Mouse (Mus musculus) left cerebral cortex, adult 2 months (tissue): ENCODE data around the gene Cyfip2. TPM values are rescaled to one million over a fixed set of nuclear protein-coding genes. Genes with fewer than 3 reads are reported as not detected.
A peak's percentile ranks its signal among the peaks of the same experiment; 100 is the strongest.
"Not testable (repeated sequence)": the region's sequence is repeated elsewhere in the genome, so short reads cannot be mapped to it uniquely, and the experiment has no call there.

ENCODE experiments used
- DNase-seq, 2 experiments: peaks; one replicate each; pipeline ENCODE4 v3.0.0; 2021 to 2022; ENCODE audit warnings: low spot score in 2 of 2, mixed read lengths in 1 of 2; ENCODE audit errors: extremely low spot score in 1 of 2
- H3K27ac ChIP-seq: fragments of 200-600 bp; 2 replicates; pipeline ENCODE4 v1.8.1; 2022
- H3K4me3 ChIP-seq: fragments of 200-600 bp; 2 replicates; pipeline ENCODE4 v1.8.1; 2022
- CTCF ChIP-seq: fragments of 200-600 bp; IDR thresholded peaks from 2 replicates; pipeline ENCODE4 v1.8.1; 2022; ENCODE audit warnings: antibody characterized with exemption, mild to moderate bottlenecking, moderate library complexity
- intact Hi-C: fragments of 180-260 bp; cut with DNase I; formaldehyde crosslinking; loops from one replicate; pipeline ENCODE4 v1.15.1; 2025
- total RNA-seq, 2 experiments: library from RNA; stranded (reverse); gene quantifications; 2 replicates each; pipeline ENCODE4 v1.2.3; 2021

Cyfip2 gene
- total RNA-seq, 2 experiments from 2014 or later: 606 to 614 TPM

DNA sequence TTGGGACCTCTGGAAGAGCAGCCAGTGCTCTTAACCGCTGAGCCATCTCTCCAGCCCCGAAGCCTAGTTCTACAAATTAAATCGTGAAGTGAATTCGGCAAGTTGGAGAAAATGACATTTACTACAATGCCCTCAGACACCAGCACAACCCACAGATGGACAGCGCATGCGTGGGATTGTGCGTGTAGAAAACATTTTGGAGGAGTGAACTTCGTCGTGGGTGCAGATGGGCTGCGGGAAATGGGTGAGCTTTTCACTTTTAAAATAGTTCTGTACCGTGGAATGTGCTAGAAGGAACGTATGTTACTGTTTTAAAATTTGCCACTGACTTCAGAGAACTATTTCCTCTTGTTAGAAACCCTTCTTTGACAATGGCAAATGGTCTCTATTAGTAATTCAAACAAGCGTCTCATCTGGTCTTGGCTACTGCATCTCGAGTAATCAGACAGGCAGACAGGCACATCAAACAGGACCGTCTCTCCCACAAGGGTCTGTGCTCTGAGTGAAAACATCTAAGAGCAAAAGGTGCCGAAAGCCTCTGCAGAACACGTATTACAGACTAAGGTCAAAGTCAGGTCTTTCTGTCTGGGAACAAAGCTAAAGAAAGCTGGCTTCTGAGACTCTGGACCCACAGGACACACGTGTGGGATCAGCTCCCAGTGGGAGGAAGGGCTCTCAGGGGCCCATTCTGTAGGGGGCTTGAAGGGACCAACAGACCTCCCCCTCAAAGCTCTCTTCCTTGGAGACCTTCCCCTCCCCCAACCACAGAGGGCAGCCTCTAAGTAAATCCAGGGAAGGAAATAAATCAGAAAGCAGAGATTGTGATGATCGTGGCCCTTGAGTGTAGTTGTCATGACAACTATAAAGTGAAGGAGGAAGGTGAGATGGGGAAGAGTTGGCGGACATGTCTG, 110.8 kb downstream of the Cyfip2 start:
- no peak for TF ChIP-seq CTCF
- intact Hi-C loops: loop anchor here (5.0 kb wide), 2 partner anchors 65 to 225 kb away; no protein-coding TSS in a partner anchor

DNA sequence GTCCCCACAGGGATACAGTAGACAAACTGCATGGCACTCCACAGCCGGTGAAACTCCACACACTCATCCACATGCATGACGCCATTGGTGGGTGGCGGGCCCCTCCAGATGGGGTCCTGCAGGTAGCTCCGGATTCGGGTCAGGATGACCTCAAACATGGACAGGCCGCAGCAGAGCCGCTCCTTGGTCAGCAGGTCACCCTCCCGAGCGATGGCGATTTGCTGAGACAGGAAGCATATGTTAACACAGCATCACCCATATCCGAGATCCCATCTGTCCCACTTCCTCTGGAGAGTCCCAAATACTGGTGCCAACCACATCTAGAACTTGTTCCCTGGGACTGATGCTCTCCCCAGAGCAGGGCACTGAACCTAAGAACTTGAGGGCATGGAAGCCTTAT, 112.0 kb downstream of the Cyfip2 start:
- intact Hi-C loops: loop anchor here (5.0 kb wide), 2 partner anchors 63 to 223 kb away; no protein-coding TSS in a partner anchor
- no peak for DNase-seq

More for the DNA sequence above, 110.8 kb downstream of the Cyfip2 start:
- peak; percentile 51 to 72 for DNase-seq
- Histone ChIP-seq H3K27ac (peak overlapping the region; percentile 78), H3K4me3 (no peak overlapping the region)

DNA sequence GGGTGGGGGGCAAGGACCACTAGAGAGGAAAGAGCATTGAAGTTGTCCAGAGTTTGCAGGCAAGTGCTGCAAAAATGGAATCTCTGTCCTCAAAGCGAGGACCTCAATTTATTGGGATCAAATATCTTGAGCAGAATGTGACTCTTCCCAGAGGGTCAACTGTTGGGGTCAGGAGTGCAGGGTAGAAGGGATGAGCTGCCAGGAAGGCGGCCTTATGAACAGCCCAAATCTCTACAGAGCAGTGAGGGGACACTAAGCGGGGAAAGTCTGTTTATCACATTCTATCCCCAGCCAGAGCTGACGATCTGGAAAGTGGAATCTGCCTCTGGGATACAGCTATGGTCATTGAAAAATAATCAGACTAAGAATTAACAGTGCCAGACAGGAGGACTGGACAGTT, 118.5 kb downstream of the Cyfip2 start:
- H3K27ac ChIP-seq: no peak overlapping the region
- DNase-seq: no peak
- TF ChIP-seq CTCF: no peak
- intact Hi-C loops: no loop called here
- no peak overlapping the region for H3K4me3 ChIP-seq

More for the DNA sequence above, 112.0 kb downstream of the Cyfip2 start:
- H3K27ac ChIP-seq: no peak overlapping the region
- no peak overlapping the region for H3K4me3 ChIP-seq
- TF ChIP-seq CTCF: no peak

DNA sequence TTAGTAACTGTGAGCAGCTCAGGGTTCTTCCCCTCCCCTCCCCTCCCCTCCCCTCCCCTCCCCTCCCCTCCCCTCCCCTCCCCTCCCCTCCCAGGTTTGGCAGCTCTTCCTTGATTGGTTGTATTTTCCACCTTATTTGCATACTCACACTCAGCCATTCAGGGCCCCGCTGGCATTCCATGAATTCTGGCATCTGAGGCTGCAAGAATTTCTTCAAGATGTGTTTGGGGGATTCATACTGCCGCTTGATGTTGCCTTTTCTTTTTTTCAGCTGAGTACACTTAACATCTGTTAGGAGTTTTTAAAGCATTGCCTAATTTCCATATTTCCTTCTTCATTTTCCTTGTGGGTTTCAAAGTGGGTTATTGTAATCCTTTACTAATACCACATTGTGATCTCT, 124.4 kb downstream of the Cyfip2 start:
- no peak overlapping the region for H3K27ac ChIP-seq
- DNase-seq: no peak
- intact Hi-C loops: no loop called here
- no peak for TF ChIP-seq CTCF
- no peak overlapping the region for H3K4me3 ChIP-seq

DNA sequence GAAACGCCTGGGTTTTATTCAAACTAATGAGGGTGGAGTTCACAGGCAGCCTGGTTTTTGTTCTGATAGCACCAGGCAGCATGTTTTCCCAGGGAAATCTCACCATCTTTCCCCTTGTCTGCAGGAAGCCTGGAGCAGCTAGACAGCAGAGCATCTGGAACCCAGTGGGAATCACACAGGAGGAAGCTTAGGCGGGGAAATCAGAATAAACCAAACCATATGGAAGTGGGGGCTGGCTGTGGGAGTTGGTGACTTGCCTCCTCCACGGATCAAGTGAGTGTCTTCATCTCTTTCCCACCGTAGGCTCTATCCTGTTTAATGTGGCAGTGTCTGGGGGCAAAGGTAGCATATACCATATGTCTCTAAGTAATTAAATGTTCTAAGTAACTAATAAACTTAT, 127.2 kb downstream of the Cyfip2 start:
- no peak for TF ChIP-seq CTCF
- intact Hi-C loops: no loop called here
- Histone ChIP-seq H3K27ac (no peak overlapping the region), H3K4me3 (no peak overlapping the region)
- peak in 1 of 2 experiments; percentile 35 for DNase-seq

DNA sequence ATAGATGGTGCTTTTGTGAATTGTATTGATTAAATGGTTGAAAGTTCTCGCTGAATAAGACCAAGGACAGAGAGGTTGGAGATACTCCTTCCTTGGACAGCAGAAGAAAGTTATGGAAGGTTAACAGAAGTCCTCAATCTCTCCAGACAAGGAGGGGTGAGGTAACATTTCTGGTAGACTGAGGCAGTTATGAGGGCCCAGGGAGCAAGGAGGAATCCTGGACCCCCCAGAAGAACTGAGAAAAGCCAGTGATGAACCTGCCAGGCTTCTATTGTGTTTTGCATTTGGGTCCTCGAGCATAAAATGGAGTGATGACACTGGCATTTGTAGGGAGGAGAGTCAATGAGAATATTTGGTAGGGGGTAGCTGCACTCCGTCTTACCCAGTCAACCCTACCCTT, 127.7 kb downstream of the Cyfip2 start:
- intact Hi-C loops: no loop called here
- no peak for TF ChIP-seq CTCF
- Histone ChIP-seq H3K27ac (no peak overlapping the region), H3K4me3 (no peak overlapping the region)
- DNase-seq: no peak

DNA sequence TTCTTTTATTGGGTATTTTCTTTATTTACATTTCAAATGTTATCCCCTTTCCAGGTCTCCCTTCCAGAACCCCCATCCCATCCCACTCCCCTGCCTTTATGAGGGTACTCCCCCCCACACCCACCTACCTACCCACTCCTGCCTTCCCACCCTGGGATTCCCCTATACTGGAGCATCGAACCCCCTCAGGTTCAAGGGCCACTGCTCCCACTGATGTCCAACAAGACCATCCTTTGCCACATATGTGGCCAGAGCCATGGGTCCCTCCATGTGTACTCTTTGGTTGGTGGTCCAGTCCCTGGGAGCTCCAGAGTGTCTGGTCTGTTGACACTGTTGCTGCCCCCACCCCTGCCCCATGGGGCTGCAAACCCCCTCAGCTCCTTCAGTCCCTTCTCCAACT, 130.6 kb downstream of the Cyfip2 start:
- H3K4me3 ChIP-seq, DNase-seq, H3K27ac ChIP-seq, intact Hi-C loops: not testable (repeated sequence)

DNA sequence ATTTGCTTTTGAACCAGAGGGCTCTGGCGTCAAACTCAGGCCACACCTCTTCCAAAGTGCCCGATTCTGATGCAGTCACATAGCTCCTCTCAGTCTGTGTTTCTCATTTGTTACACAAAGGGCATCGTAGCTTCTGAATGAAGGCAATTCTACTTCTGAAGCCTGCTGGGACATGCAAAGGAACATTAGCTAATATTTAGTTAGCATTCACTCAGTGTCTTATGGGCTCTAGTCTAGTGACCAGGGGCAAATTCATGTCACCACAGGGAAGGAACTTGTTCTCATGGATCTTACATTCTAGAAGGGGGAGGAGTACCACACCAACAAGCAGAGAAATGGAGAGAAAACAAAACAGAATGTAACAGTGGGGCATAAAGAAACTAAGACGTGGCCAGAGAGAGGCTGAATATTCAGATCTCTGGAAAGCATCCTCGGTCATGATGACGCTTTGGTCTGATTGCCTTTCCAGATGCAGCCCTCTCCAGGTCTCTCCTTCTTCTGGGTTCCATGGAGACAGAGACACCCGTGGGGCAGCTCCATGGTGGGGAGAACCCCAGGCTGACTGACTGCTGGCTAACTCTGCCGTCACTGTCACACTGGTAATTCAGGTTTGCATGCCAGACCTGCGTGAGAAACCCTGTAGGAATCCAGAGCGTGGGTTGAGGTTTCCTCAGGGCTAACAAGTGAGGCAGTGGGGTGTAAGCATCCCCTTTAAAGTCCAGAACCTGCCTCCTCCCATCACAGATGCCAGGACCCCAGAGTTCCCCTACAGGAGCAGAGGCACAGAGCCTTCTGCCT, 135.2 kb downstream of the Cyfip2 start:
- H3K27ac ChIP-seq: no peak overlapping the region
- no peak for TF ChIP-seq CTCF
- H3K4me3 ChIP-seq: no peak overlapping the region
- intact Hi-C loops: no loop called here
- no peak for DNase-seq

DNA sequence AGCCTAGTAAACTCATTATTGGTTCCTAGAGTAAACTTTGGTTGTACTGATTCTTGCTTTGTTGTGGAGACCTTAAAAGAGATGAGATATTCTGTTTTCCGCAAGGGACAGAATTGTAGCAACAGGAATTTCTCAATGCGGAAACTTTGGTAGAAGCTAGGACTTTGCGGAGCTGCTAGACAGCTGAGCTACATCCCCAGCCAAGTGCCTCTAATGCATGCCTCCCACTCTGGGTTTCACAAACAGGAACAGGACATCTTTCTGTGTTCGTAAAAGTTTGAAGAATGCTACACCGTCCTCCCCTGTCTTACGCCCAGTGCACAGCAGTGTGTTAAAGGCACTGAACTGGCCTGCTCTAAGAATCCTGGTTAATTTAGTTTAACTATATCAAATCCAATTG, 136.5 kb downstream of the Cyfip2 start:
- intact Hi-C loops: no loop called here
- DNase-seq: no peak
- H3K27ac ChIP-seq: no peak overlapping the region
- TF ChIP-seq CTCF: no peak
- H3K4me3 ChIP-seq: no peak overlapping the region

DNA sequence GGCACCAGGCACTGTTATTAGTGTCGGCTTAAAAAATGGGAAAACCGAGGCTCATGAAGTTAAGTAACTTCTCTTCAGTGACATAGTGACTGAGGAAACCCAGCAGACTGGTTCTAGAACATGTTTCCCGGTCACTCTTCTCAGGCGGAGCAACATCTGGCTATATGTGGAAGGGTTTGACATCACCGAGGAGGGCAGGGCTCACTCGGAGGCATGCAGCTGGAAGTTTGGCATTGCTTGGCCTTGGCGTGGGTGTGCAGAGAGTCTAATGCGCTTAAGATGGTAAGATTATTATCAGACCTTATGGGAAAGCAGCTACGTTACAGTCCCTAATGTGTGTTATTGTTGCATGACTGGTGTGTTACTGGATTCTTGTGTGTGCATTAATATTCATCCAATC, 140.5 kb downstream of the Cyfip2 start:
- no peak for TF ChIP-seq CTCF
- intact Hi-C loops: no loop called here
- H3K27ac ChIP-seq: no peak overlapping the region
- no peak for DNase-seq
- no peak overlapping the region for H3K4me3 ChIP-seq

DNA sequence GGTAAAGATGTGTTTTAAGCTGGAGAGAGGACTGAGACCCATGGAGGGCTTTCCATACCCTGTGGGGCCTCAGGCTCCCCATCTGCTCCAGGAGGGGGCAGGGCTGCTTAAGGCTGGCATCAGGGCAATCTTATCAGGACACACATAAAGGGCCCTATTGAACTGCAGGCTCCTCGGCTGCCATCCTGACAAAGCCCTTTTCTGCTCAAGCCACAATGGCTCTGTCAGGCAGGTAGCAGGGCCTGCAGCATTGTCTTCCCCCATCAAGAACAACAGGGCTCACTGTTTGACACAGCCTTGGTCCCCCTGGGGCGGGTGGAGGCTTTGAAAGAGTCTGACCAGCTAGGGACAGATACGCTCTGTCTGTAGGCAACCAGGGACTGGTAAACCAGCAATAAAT, 142.8 kb downstream of the Cyfip2 start:
- H3K27ac ChIP-seq: no peak overlapping the region
- intact Hi-C loops: no loop called here
- TF ChIP-seq CTCF: no peak
- no peak for DNase-seq
- no peak overlapping the region for H3K4me3 ChIP-seq

DNA sequence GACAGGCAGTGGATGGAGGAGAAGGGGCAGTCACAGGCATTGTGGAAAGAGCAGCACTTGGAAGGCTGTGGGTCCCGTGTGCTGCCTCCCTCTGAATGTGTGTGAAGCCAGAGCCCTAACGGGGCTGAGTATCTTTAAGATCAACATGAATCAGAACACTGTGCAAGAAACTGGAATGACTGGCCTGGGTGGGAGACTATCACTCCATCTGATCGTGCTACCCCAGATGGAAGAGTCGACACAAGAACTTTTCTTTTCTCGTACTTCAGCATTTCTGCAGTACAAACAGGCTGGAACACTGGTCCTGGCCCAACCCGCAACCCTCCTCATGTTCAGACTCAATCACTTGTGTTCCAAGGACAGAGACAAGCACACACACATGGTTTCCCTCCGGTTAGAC, 144.2 kb downstream of the Cyfip2 start:
- Histone ChIP-seq H3K4me3 (no peak overlapping the region), H3K27ac (no peak overlapping the region)
- no peak for TF ChIP-seq CTCF
- no peak for DNase-seq
- intact Hi-C loops: no loop called here
